Mouse (Mus musculus): ENCODE data around the gene Disp2. TPM values are rescaled to one million over a fixed set of nuclear protein-coding genes. Genes with fewer than 3 reads are reported as not detected.

Gene Disp2
- polyA plus RNA-seq, 1 experiment from 2014 or later = 2.7 TPM

- Histone ChIP-seq H3K4me2 (replicated peaks) (no peak overlapping the region), H3K4me1 (replicated peaks) (peaks cover 13% of the 10 kb centered on the region), H3K4me3 (replicated peaks) (no peak overlapping the region), H3K27me3 (replicated peaks) (0 out of 2 replicates have a peak, but pooled peaks cover 5% of the 10 kb centered on the region), H3K36me3 (no peaks in the 10 kb centered on the region), H3K27ac (no peak overlapping the region), H3K9me3 (no peaks in the 10 kb centered on the region), H3K9ac (no peak overlapping the region)
- ATAC-seq = no peak
- WGBS = 78% methylated on average over 4 of the region's 4 CpGs
Observed at GRCm38 (mm10) chr2:118792259-118792613, 12.7 kb downstream of the Disp2 start.

GRCm38 (mm10) chr2:118793636-118794035, 14.1 kb downstream of the Disp2 start:
- H3K4me3 ChIP-seq (replicated peaks) = no peak overlapping the region
- 81% methylated on average over 4 of the region's 4 CpGs for WGBS
- H3K9ac ChIP-seq = no peak overlapping the region
- 0 out of 2 replicates have a peak, but pooled peaks cover 5% of the 10 kb centered on the region for H3K27me3 ChIP-seq (replicated peaks)
- no peak for ATAC-seq
- no peak overlapping the region for H3K4me2 ChIP-seq (replicated peaks)
- no peak overlapping the region for H3K27ac ChIP-seq
- H3K4me1 ChIP-seq (replicated peaks) = peaks cover 13% of the 10 kb centered on the region
- H3K9me3 ChIP-seq = no peaks in the 10 kb centered on the region
- no peaks in the 10 kb centered on the region for H3K36me3 ChIP-seq

- Histone ChIP-seq H3K36me3 (no peaks in the 10 kb centered on the region), H3K4me2 (replicated peaks) (no peak overlapping the region), H3K9ac (no peak overlapping the region), H3K4me1 (replicated peaks) (no peaks in the 10 kb centered on the region), H3K9me3 (no peaks in the 10 kb centered on the region), H3K27ac (no peak overlapping the region), H3K27me3 (replicated peaks) (no peaks in the 10 kb centered on the region), H3K4me3 (replicated peaks) (no peak overlapping the region)
- ATAC-seq = no peak
- WGBS = 62% methylated on average over 4 of the region's 4 CpGs
Observed at GRCm38 (mm10) chr2:118802542-118803118, 23.1 kb downstream of the Disp2 start.

- Histone ChIP-seq H3K4me1 (replicated peaks) (no peaks in the 10 kb centered on the region), H3K27ac (no peak overlapping the region), H3K9ac (no peak overlapping the region), H3K4me2 (replicated peaks) (no peak overlapping the region), H3K36me3 (no peaks in the 10 kb centered on the region), H3K4me3 (replicated peaks) (no peak overlapping the region), H3K9me3 (no peaks in the 10 kb centered on the region), H3K27me3 (replicated peaks) (no peaks in the 10 kb centered on the region)
- 75% methylated on average over 2 of the region's 2 CpGs for WGBS
- no peak for ATAC-seq
Observed at GRCm38 (mm10) chr2:118804474-118804873, 25.0 kb downstream of the Disp2 start.

GRCm38 (mm10) chr2:118805137-118805536, 25.6 kb downstream of the Disp2 start:
- no peaks in the 10 kb centered on the region for H3K4me1 ChIP-seq (replicated peaks)
- H3K27ac ChIP-seq = no peak overlapping the region
- H3K4me2 ChIP-seq (replicated peaks) = no peak overlapping the region
- H3K9ac ChIP-seq = no peak overlapping the region
- H3K36me3 ChIP-seq = no peaks in the 10 kb centered on the region
- ATAC-seq = peak; percentile 61
- H3K4me3 ChIP-seq (replicated peaks) = no peak overlapping the region
- no peaks in the 10 kb centered on the region for H3K9me3 ChIP-seq
- WGBS = 33% methylated on average over 3 of the region's 3 CpGs
- H3K27me3 ChIP-seq (replicated peaks) = no peaks in the 10 kb centered on the region

- no peak overlapping the region for H3K27ac ChIP-seq
- peak; percentile 28; the same call in 1 of the 2 replicates for ATAC-seq
- no peak overlapping the region for H3K4me3 ChIP-seq (replicated peaks)
- H3K27me3 ChIP-seq (replicated peaks) = no peaks in the 10 kb centered on the region
- H3K36me3 ChIP-seq = no peaks in the 10 kb centered on the region
- H3K9me3 ChIP-seq = no peaks in the 10 kb centered on the region
- WGBS = 29% methylated on average over 3 of the region's 3 CpGs
- no peak overlapping the region for H3K9ac ChIP-seq
- H3K4me2 ChIP-seq (replicated peaks) = no peak overlapping the region
- H3K4me1 ChIP-seq (replicated peaks) = no peaks in the 10 kb centered on the region
Observed at GRCm38 (mm10) chr2:118805756-118806155, 26.2 kb downstream of the Disp2 start.

- no peak overlapping the region for H3K4me3 ChIP-seq (replicated peaks)
- no peaks in the 10 kb centered on the region for H3K36me3 ChIP-seq
- H3K9me3 ChIP-seq = no peaks in the 10 kb centered on the region
- H3K4me1 ChIP-seq (replicated peaks) = no peaks in the 10 kb centered on the region
- H3K4me2 ChIP-seq (replicated peaks) = no peak overlapping the region
- no peaks in the 10 kb centered on the region for H3K27me3 ChIP-seq (replicated peaks)
- no peak for ATAC-seq
- no peak overlapping the region for H3K9ac ChIP-seq
- 72% methylated on average over 4 of the region's 4 CpGs for WGBS
- no peak overlapping the region for H3K27ac ChIP-seq
Observed at GRCm38 (mm10) chr2:118806860-118807259, 27.3 kb downstream of the Disp2 start.

GRCm38 (mm10) chr2:118810861-118811260, 31.3 kb downstream of the Disp2 start:
- H3K27me3 ChIP-seq (replicated peaks) = no peaks in the 10 kb centered on the region
- H3K4me2 ChIP-seq (replicated peaks) = no peak overlapping the region
- no peak for ATAC-seq
- no peaks in the 10 kb centered on the region for H3K9me3 ChIP-seq
- 30% methylated on average over 2 of the region's 2 CpGs for WGBS
- no peak overlapping the region for H3K4me3 ChIP-seq (replicated peaks)
- H3K9ac ChIP-seq = no peak overlapping the region
- H3K27ac ChIP-seq = no peak overlapping the region
- H3K4me1 ChIP-seq (replicated peaks) = 0 out of 2 replicates have a peak, but pooled peaks cover 12% of the 10 kb centered on the region
- H3K36me3 ChIP-seq = no peaks in the 10 kb centered on the region

GRCm38 (mm10) chr2:118812724-118813123, 33.2 kb downstream of the Disp2 start:
- no peak overlapping the region for H3K9ac ChIP-seq
- no peaks in the 10 kb centered on the region; the same call in 1 of the 2 replicates for H3K36me3 ChIP-seq
- H3K27me3 ChIP-seq (replicated peaks) = no peaks in the 10 kb centered on the region
- no peak overlapping the region for H3K4me2 ChIP-seq (replicated peaks)
- ATAC-seq = no peak
- 0 out of 2 replicates have a peak, but pooled peaks cover 12% of the 10 kb centered on the region for H3K4me1 ChIP-seq (replicated peaks)
- no peak overlapping the region for H3K4me3 ChIP-seq (replicated peaks)
- H3K9me3 ChIP-seq = no peaks in the 10 kb centered on the region
- WGBS = 87% methylated on average over 1 of the region's 1 CpGs
- H3K27ac ChIP-seq = no peak overlapping the region

GRCm38 (mm10) chr2:118813981-118814836, 34.7 kb downstream of the Disp2 start, which contains the start of gene Knstrn:
TSS of gene Knstrn (plus strand) at chr2:118814003.
- H3K4me1 ChIP-seq (replicated peaks) = 0 out of 2 replicates have a peak, but pooled peaks cover 12% of the 10 kb centered on the region
- ATAC-seq = peak; percentile 96
- peak within 1 kb of the TSS; percentile 44; the same call in 1 of the 2 replicates for H3K27ac ChIP-seq
- peak within 1 kb of the TSS; percentile 82 for H3K4me2 ChIP-seq (replicated peaks)
- under 1% methylated on average over 49 of the region's 49 CpGs for WGBS
- peak within 1 kb of the TSS; percentile 71 for H3K9ac ChIP-seq
- no peaks in the 10 kb centered on the region for H3K27me3 ChIP-seq (replicated peaks)
- H3K4me3 ChIP-seq (replicated peaks) = peak within 1 kb of the TSS; percentile 80
- peaks cover 11% of the 10 kb centered on the region; the same call in 1 of the 2 replicates for H3K36me3 ChIP-seq
- no peaks in the 10 kb centered on the region for H3K9me3 ChIP-seq

GRCm38 (mm10) chr2:118822800-118823199, 43.3 kb downstream of the Disp2 start:
- Histone ChIP-seq H3K9ac (no peak overlapping the region), H3K27me3 (replicated peaks) (no peaks in the 10 kb centered on the region), H3K9me3 (no peaks in the 10 kb centered on the region), H3K36me3 (peaks cover 29% of the 10 kb centered on the region), H3K4me3 (replicated peaks) (no peak overlapping the region), H3K4me2 (replicated peaks) (no peak overlapping the region), H3K27ac (no peak overlapping the region), H3K4me1 (replicated peaks) (no peaks in the 10 kb centered on the region)
- WGBS = 91% methylated on average over 5 of the region's 5 CpGs
- ATAC-seq = no peak

GRCm38 (mm10) chr2:118824396-118824795, 44.9 kb downstream of the Disp2 start:
- Histone ChIP-seq H3K4me3 (replicated peaks) (no peak overlapping the region), H3K4me1 (replicated peaks) (no peaks in the 10 kb centered on the region), H3K36me3 (peaks cover 21% of the 10 kb centered on the region), H3K27ac (no peak overlapping the region), H3K4me2 (replicated peaks) (no peak overlapping the region), H3K9ac (no peak overlapping the region), H3K27me3 (replicated peaks) (no peaks in the 10 kb centered on the region), H3K9me3 (no peaks in the 10 kb centered on the region)
- ATAC-seq = no peak
- WGBS = 97% methylated on average over 4 of the region's 4 CpGs

All from intestine, embryonic 15.5 days (tissue).